Mouse (Mus musculus) hindbrain, embryonic 16.5 days (tissue): ENCODE results near the gene Tmprss3. TPM values are rescaled to one million over a fixed set of nuclear protein-coding genes. Genes with fewer than 3 reads are reported as not detected.

Experiments used
- ATAC-seq: fragments of 200-750 bp; cut with Nextera tagmentation; 2 replicates; pipeline ENCODE4 v1.8.0; 2017; ENCODE audit warnings: moderate TSS enrichment, moderate library complexity
- H3K27ac ChIP-seq: fragments of 300-500 bp; sonication (generic); 2 replicates; pipeline ENCODE4 v1.5.1; 2014; ENCODE audit warnings: low read depth, mild to moderate bottlenecking, control low read depth, low read length, moderate library complexity
- H3K27me3 ChIP-seq: fragments of 300-500 bp; sonication (generic); replicated peaks from 2 replicates; pipeline ENCODE4 v1.6.1; 2014; ENCODE audit warnings: low read length; ENCODE audit not compliant: control insufficient read depth, insufficient read depth
- H3K36me3 ChIP-seq: fragments of 300-500 bp; sonication (generic); 2 replicates; pipeline ENCODE4 v1.6.1; 2014; ENCODE audit warnings: mild to moderate bottlenecking, low read length, moderate library complexity, mixed read lengths; ENCODE audit not compliant: control insufficient read depth, insufficient read depth
- H3K4me1 ChIP-seq: fragments of 300-500 bp; sonication (generic); 2 replicates; pipeline ENCODE4 v1.6.1; 2014; ENCODE audit warnings: low read depth, low read length; ENCODE audit not compliant: control insufficient read depth, insufficient read depth
- H3K4me2 ChIP-seq: fragments of 300-500 bp; sonication (generic); 2 replicates; pipeline ENCODE4 v1.6.1; 2014; ENCODE audit warnings: mild to moderate bottlenecking, low read length, control low read depth, moderate library complexity
- H3K4me3 ChIP-seq: fragments of 300-500 bp; sonication (generic); 2 replicates; pipeline ENCODE4 v1.5.1; 2014; ENCODE audit warnings: mild to moderate bottlenecking, low read length, control low read depth, moderate library complexity
- H3K9ac ChIP-seq: fragments of 300-500 bp; sonication (generic); 2 replicates; pipeline ENCODE4 v1.6.1; 2014; ENCODE audit warnings: low read depth, mild to moderate bottlenecking, control low read depth, low read length, moderate library complexity
- H3K9me3 ChIP-seq: fragments of 300-500 bp; sonication (generic); 2 replicates; pipeline ENCODE4 v1.6.1; 2014; ENCODE audit warnings: mild to moderate bottlenecking, low read length, moderate library complexity; ENCODE audit not compliant: control insufficient read depth
- WGBS: fragments of 180-500 bp; shearing (Covaris S2); extraction: QIAGEN DNeasy Blood & Tissue Kit; methylation state at CpG from one replicate; pipeline ENCODE4 v1.1.7; 2014; 5-methylcytosine and 5-hydroxymethylcytosine counted together
- polyA plus RNA-seq: library from polyadenylated mRNA; unstranded; fragments of >200 nt; fragmentation: Nextera tagmentation; extraction: Ambion mirVana; gene quantifications from 2 replicates; pipeline ENCODE4 v1.2.1, GENCODE M21; 2015

Tmprss3 gene
- polyA plus RNA-seq, 1 experiment from 2014 or later: not detected

GRCm38 (mm10) chr17:31226931-31227330 is 28.2 kb upstream of the Tmprss3 start:
- H3K9ac ChIP-seq: no peak overlapping the region
- no peaks in the 10 kb centered on the region for H3K36me3 ChIP-seq
- H3K9me3 ChIP-seq: no peaks in the 10 kb centered on the region
- no peak overlapping the region for H3K27ac ChIP-seq
- 87% methylated on average over 7 of the region's 7 CpGs for WGBS
- H3K4me1 ChIP-seq: no peaks in the 10 kb centered on the region
- ATAC-seq: no peak
- H3K27me3 ChIP-seq: no peaks in the 10 kb centered on the region
- H3K4me2 ChIP-seq: no peak overlapping the region
- no peak overlapping the region for H3K4me3 ChIP-seq

GRCm38 (mm10) chr17:31226368-31226767 is 27.6 kb upstream of the Tmprss3 start:
- H3K4me1 ChIP-seq: no peaks in the 10 kb centered on the region
- 81% methylated on average over 3 of the region's 3 CpGs for WGBS
- no peaks in the 10 kb centered on the region for H3K9me3 ChIP-seq
- H3K36me3 ChIP-seq: no peaks in the 10 kb centered on the region
- no peak overlapping the region for H3K4me2 ChIP-seq
- H3K27ac ChIP-seq: no peak overlapping the region
- H3K27me3 ChIP-seq: no peaks in the 10 kb centered on the region
- ATAC-seq: no peak
- no peak overlapping the region for H3K4me3 ChIP-seq
- H3K9ac ChIP-seq: no peak overlapping the region

DNA sequence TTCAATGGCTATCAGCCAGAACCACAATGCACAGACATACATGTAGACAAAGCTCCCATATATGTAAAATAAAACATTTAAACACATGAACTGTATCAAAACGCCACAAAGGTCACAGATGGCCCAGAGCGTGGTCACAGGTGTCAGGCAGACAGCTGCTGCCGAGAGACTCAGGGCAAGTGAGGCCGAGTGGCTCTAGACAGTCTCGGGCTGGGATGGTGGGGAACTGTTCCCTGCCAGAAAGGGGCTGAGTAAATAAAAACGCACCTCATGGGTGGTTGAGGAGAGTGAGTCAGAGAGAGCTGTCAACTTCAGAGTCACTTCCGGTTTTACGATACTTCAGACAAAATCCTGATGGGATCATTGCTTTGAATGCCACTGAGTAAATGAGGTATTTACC is 25.8 kb upstream of the Tmprss3 start:
- H3K4me3 ChIP-seq: no peak overlapping the region
- ATAC-seq: no peak
- no peaks in the 10 kb centered on the region for H3K9me3 ChIP-seq
- no peak overlapping the region for H3K4me2 ChIP-seq
- no peak overlapping the region for H3K9ac ChIP-seq
- WGBS: 83% methylated on average over 8 of the region's 8 CpGs
- H3K27ac ChIP-seq: no peak overlapping the region
- no peaks in the 10 kb centered on the region for H3K27me3 ChIP-seq
- no peaks in the 10 kb centered on the region for H3K36me3 ChIP-seq
- no peaks in the 10 kb centered on the region for H3K4me1 ChIP-seq

DNA sequence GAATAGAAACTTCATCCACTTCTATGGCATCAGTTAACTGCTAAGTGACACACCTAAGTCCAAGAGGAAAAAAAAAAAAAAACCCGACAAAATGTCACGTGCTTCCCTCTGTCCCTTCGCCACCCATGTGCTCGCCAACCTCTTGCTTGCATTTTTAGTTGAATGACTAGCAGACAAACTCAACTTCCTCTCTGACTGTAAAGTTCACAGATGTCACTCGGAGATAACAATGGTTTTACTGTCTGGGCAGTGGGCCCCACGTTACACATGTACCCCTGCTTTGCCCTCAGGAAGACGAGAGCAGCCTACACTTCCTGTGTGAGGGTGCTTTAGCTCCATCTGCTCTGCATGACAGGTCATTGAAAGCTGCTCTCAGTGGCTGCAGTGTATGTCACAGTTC is 25.1 kb upstream of the Tmprss3 start:
- Histone ChIP-seq H3K36me3 (no peaks in the 10 kb centered on the region), H3K4me3 (no peak overlapping the region), H3K27me3 (no peaks in the 10 kb centered on the region), H3K9me3 (no peaks in the 10 kb centered on the region), H3K9ac (no peak overlapping the region), H3K4me1 (no peaks in the 10 kb centered on the region), H3K4me2 (no peak overlapping the region), H3K27ac (no peak overlapping the region)
- 80% methylated on average over 7 of the region's 7 CpGs for WGBS
- no peak for ATAC-seq

DNA sequence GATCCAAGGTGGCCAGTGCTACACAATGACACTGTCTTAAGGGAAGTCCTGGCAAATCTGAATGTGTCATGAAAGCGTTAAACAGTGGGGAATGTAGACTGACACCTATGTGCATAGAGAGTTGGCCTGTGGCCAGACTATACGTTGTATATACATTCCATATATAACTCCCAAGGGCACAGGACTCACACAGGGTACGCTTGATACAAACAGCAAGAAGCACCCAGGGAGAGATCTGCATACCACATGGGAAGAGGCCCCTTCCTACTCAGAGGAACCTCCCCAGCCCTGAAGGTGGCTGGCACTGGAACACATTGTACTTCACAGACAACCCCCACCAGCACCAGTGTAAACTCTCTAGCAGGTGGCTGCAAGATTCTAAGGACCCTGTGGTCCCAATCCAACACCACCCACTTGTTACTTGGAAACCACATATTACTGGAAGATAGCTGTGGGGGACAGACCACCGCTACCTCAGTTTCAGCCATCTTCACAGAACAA is 24.1 kb upstream of the Tmprss3 start:
- H3K9me3 ChIP-seq: no peaks in the 10 kb centered on the region
- ATAC-seq: no peak
- H3K27me3 ChIP-seq: no peaks in the 10 kb centered on the region
- no peak overlapping the region for H3K4me2 ChIP-seq
- H3K27ac ChIP-seq: no peak overlapping the region
- no peaks in the 10 kb centered on the region for H3K4me1 ChIP-seq
- 81% methylated on average over 4 of the region's 4 CpGs for WGBS
- H3K36me3 ChIP-seq: no peaks in the 10 kb centered on the region
- no peak overlapping the region for H3K9ac ChIP-seq
- H3K4me3 ChIP-seq: no peak overlapping the region

GRCm38 (mm10) chr17:31216068-31216955 is 17.5 kb upstream of the Tmprss3 start:
- no peak for ATAC-seq
- no peak overlapping the region for H3K27ac ChIP-seq
- H3K4me2 ChIP-seq: no peak overlapping the region
- no peaks in the 10 kb centered on the region for H3K4me1 ChIP-seq
- H3K36me3 ChIP-seq: no peaks in the 10 kb centered on the region
- H3K9me3 ChIP-seq: no peaks in the 10 kb centered on the region
- H3K4me3 ChIP-seq: no peak overlapping the region
- no peaks in the 10 kb centered on the region for H3K27me3 ChIP-seq
- H3K9ac ChIP-seq: no peak overlapping the region
- 47% methylated on average over 5 of the region's 5 CpGs for WGBS

DNA sequence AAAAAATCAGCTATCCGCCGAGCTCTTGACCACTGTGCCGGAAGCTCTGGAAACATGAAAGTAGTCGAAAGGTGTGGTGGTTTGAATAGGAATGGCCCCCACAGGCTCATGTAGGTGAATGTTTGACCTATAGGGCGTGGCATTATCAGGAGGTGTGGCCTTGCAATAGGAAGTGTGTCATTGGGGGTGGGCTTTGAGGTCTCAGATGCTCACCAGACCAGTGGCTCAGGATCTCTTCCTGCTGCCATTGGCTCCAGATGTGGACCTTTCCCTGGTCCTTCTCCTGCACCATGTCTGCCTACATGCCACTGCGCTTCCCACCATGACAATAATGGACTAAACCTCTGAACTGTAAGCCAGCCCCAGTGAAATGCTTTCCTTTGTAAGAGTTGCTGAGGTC is 13.1 kb upstream of the Tmprss3 start:
- WGBS: 90% methylated on average over 6 of the region's 6 CpGs
- H3K4me1 ChIP-seq: no peaks in the 10 kb centered on the region
- ATAC-seq: no peak

DNA sequence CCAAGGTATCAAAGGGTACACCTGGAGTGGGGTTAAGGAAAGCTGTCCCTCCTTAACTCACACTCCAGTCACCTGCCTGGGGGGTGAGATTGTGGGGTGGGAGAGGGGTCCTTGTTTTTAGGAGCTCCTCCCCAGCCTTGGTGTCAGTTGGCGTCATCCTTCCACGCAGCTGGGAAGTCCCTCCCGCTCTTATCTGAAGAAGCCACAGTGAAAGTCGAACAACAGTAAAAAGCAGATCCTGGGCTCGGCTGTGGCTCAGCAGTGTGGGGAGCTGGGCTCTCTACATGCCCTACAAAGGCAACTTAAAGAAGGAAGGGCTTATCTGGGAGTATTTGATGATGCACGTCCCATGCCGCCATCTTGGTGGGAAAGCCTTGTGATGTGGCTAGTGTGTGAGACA is 11.5 kb upstream of the Tmprss3 start:
- no peaks in the 10 kb centered on the region for H3K4me1 ChIP-seq
- ATAC-seq: no peak
- H3K4me2 ChIP-seq: no peak overlapping the region
- H3K27ac ChIP-seq: no peak overlapping the region
- 92% methylated on average over 7 of the region's 7 CpGs for WGBS
- H3K9ac ChIP-seq: no peak overlapping the region
- H3K4me3 ChIP-seq: no peak overlapping the region
- no peaks in the 10 kb centered on the region for H3K36me3 ChIP-seq
- no peaks in the 10 kb centered on the region for H3K27me3 ChIP-seq
- H3K9me3 ChIP-seq: no peaks in the 10 kb centered on the region

More for the DNA sequence above, 13.1 kb upstream of the Tmprss3 start:
- no peaks in the 10 kb centered on the region for H3K27me3 ChIP-seq
- H3K36me3 ChIP-seq: no peaks in the 10 kb centered on the region
- H3K4me3 ChIP-seq: no peak overlapping the region
- H3K9me3 ChIP-seq: no peaks in the 10 kb centered on the region
- H3K9ac ChIP-seq: no peak overlapping the region
- no peak overlapping the region for H3K27ac ChIP-seq
- no peak overlapping the region for H3K4me2 ChIP-seq

DNA sequence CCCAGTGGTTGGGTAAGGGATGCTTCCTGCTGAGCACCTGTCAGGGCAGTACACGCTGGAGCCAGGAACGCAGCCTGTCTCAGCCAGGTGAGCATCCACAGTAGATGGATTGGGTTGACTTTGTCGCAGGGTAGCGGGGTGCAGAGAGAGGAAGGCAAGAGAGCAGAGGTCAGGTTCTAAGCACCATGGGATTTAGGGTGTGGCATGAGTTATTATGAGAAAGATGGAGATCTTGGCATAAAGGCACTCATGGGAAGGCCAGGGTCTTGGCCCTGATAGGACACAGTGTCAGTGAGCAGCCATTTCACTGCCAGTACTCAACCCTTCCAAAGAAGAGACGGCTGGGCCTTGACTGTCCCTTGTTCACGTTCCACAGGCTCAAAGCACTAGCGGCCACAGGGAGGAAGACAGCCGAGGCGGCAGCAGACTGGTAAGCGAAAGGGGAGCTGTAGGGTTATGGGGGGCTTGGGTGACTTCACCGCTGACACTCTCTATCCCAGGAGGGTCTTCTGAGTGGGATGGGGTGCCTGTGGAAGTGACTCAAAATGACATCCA is 10.7 kb upstream of the Tmprss3 start:
- H3K9me3 ChIP-seq: no peaks in the 10 kb centered on the region
- no peak overlapping the region for H3K27ac ChIP-seq
- H3K9ac ChIP-seq: no peak overlapping the region
- H3K36me3 ChIP-seq: no peaks in the 10 kb centered on the region
- ATAC-seq: no peak
- no peak overlapping the region for H3K4me3 ChIP-seq
- no peaks in the 10 kb centered on the region for H3K4me1 ChIP-seq
- H3K27me3 ChIP-seq: no peaks in the 10 kb centered on the region
- H3K4me2 ChIP-seq: no peak overlapping the region
- WGBS: 93% methylated on average over 11 of the region's 11 CpGs
